Mouse (Mus musculus): ENCODE measurements at regions not wholly inside any gene's neighbourhood (a gene's known extent, or its start where the extent isn't known, plus 50 kb on each side); places are given as distances from the start of the nearest gene placed in this dataset.
A peak's percentile ranks its signal among the peaks of the same experiment; 100 is the strongest.
"Not testable (repeated sequence)": the region's sequence is repeated elsewhere in the genome, so short reads cannot be mapped to it uniquely, and the experiment has no call there.

DNA sequence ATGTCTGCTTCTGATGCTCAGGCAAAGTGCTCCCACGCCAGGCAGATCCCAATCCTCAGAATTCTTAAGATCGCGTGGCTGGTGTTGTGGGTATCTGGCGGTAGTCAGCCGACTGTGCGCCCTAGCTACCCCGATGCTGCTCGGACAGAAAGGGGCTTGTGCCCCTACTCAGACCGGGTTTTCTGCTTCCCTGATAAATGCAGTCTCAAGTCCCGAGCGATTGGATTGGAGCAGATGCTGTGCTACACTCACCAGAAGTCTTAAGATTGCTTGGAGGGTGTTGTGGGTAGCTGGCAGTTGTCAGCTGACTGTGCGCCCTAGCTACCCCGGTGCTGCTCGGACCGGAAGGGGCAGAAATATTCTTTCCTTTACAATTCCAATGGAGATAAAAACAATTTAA lies 99.3 kb downstream of the Gm7489 start:
- WGBS = 91% methylated on average over 15 of the region's 15 CpGs
- not testable (repeated sequence) for H3K9ac ChIP-seq; H3K4me1 ChIP-seq; H3K9me3 ChIP-seq; H3K4me3 ChIP-seq; H3K36me3 ChIP-seq; H3K4me2 ChIP-seq (replicated peaks); H3K27me3 ChIP-seq; H3K27ac ChIP-seq; ATAC-seq (ENCODE audit: insufficient number of reproducible peaks, insufficient read depth, low FRiP score, low TSS enrichment)

GRCm38 (mm10) chr15:53989888-53990287 lies 105.2 kb downstream of the Gm7489 start:
- ATAC-seq (ENCODE audit: insufficient number of reproducible peaks, insufficient read depth, low FRiP score, low TSS enrichment) = no peak
- Histone ChIP-seq H3K4me3 (no peak overlapping the region), H3K9ac (no peak overlapping the region), H3K27ac (no peak overlapping the region), H3K36me3 (no peaks in the 10 kb centered on the region), H3K4me1 (no peaks in the 10 kb centered on the region), H3K4me2 (replicated peaks) (no peak overlapping the region), H3K27me3 (no peaks in the 10 kb centered on the region), H3K9me3 (no peaks in the 10 kb centered on the region)
- WGBS = 92% methylated on average over 2 of the region's 2 CpGs

DNA sequence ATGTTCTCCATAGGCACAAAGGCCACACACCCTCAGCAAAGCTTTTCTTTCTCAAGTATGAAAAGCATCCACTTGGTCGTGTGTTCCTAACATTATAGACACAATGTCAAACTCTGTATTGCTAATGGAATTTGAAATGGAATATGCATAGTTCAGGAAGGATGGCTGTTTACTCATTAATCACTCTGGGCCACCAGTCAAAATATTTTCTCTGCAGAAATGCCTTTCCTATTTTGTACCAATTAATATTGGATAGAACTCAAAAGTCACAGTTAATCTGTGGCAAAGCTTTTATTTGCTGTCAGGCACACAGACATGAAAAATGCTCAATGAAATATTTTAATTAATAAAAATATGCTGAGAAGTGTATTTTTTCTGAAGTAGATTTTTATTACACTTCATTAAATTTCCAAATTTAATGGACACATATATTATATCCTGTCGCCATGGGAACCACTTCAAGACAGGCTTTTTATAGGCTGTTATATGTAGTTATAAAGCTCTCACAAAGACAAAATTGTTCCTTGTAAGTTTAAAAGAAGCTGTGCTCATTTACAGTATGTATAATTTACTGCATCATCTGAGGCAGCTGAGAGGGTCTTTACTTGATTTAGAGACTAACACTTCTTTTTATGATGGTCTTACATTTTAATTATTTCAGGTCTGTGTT lies 110.6 kb downstream of the Gm7489 start:
- Histone ChIP-seq H3K9me3 (no peaks in the 10 kb centered on the region), H3K36me3 (no peaks in the 10 kb centered on the region), H3K4me3 (no peak overlapping the region), H3K4me2 (replicated peaks) (no peak overlapping the region), H3K4me1 (no peaks in the 10 kb centered on the region), H3K27ac (no peak overlapping the region), H3K27me3 (no peaks in the 10 kb centered on the region), H3K9ac (no peak overlapping the region)
- ATAC-seq (ENCODE audit: insufficient number of reproducible peaks, insufficient read depth, low FRiP score, low TSS enrichment) = no peak
- 68% methylated on average over 2 of the region's 2 CpGs for WGBS

- no peaks in the 10 kb centered on the region for H3K27me3 ChIP-seq
- H3K9me3 ChIP-seq = no peaks in the 10 kb centered on the region
- 87% methylated on average over 6 of the region's 6 CpGs for WGBS
- H3K9ac ChIP-seq = no peak overlapping the region
- H3K4me3 ChIP-seq = no peak overlapping the region
- H3K4me2 ChIP-seq (replicated peaks) = no peak overlapping the region
- no peaks in the 10 kb centered on the region for H3K36me3 ChIP-seq
- H3K4me1 ChIP-seq = no peaks in the 10 kb centered on the region
- H3K27ac ChIP-seq = no peak overlapping the region
- no peak for ATAC-seq (ENCODE audit: insufficient number of reproducible peaks, insufficient read depth, low FRiP score, low TSS enrichment)
Observed at GRCm38 (mm10) chr15:53998600-53999290, 114.0 kb downstream of the Gm7489 start.

- Histone ChIP-seq H3K27me3 (no peaks in the 10 kb centered on the region), H3K9me3 (no peaks in the 10 kb centered on the region), H3K9ac (no peak overlapping the region), H3K4me3 (no peak overlapping the region), H3K36me3 (no peaks in the 10 kb centered on the region), H3K4me2 (replicated peaks) (no peak overlapping the region), H3K4me1 (no peaks in the 10 kb centered on the region), H3K27ac (no peak overlapping the region)
- WGBS = 87% methylated on average over 5 of the region's 5 CpGs
- ATAC-seq (ENCODE audit: insufficient number of reproducible peaks, insufficient read depth, low FRiP score, low TSS enrichment) = no peak
Observed at GRCm38 (mm10) chr15:54033756-54034155, 149.1 kb downstream of the Gm7489 start.

DNA sequence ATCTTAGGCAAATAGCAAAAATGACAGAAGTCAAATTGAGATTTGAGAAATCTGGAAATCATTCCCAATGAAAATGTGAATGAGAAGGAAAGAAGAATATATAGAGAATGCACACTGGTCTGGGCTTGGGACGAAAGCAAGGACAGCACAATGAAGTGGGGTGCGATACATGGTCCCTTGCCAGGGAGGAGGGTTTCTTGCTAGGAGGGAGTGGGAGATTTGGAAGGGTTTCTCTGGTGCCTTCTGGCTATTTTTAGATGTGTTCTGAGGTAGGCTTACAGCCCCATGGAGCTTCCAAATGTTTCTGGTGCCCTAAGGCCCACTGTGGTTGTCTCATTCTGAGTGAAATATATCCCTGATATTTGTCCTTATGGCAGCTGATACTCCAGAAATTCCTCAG lies 166.0 kb downstream of the Gm7489 start:
- H3K27me3 ChIP-seq = no peaks in the 10 kb centered on the region
- 83% methylated on average over 2 of the region's 2 CpGs for WGBS
- H3K9me3 ChIP-seq = no peaks in the 10 kb centered on the region
- H3K36me3 ChIP-seq = no peaks in the 10 kb centered on the region
- no peak overlapping the region for H3K4me2 ChIP-seq (replicated peaks)
- no peak overlapping the region for H3K9ac ChIP-seq
- 0 out of 2 replicates have a peak, but pooled peaks cover 7% of the 10 kb centered on the region for H3K4me1 ChIP-seq
- no peak for ATAC-seq (ENCODE audit: insufficient number of reproducible peaks, insufficient read depth, low FRiP score, low TSS enrichment)
- H3K4me3 ChIP-seq = no peak overlapping the region
- H3K27ac ChIP-seq = no peak overlapping the region

GRCm38 (mm10) chr15:54070005-54070634 lies 185.4 kb downstream of the Gm7489 start:
- Histone ChIP-seq H3K27ac (no peak overlapping the region), H3K9ac (no peak overlapping the region), H3K4me3 (no peak overlapping the region), H3K4me2 (replicated peaks) (no peak overlapping the region), H3K4me1 (no peaks in the 10 kb centered on the region), H3K36me3 (no peaks in the 10 kb centered on the region), H3K9me3 (no peaks in the 10 kb centered on the region), H3K27me3 (no peaks in the 10 kb centered on the region)
- 45% methylated on average over 9 of the region's 9 CpGs for WGBS
- ATAC-seq (ENCODE audit: insufficient number of reproducible peaks, insufficient read depth, low FRiP score, low TSS enrichment) = 0 out of 2 replicates have a peak, but pooled peaks have one; percentile 60

GRCm38 (mm10) chr15:54071732-54072131 lies 187.0 kb downstream of the Gm7489 start:
- ATAC-seq (ENCODE audit: insufficient number of reproducible peaks, insufficient read depth, low FRiP score, low TSS enrichment) = no peak
- Histone ChIP-seq H3K4me1 (no peaks in the 10 kb centered on the region), H3K27me3 (no peaks in the 10 kb centered on the region), H3K27ac (no peak overlapping the region), H3K4me2 (replicated peaks) (no peak overlapping the region), H3K9ac (no peak overlapping the region), H3K9me3 (no peaks in the 10 kb centered on the region), H3K4me3 (no peak overlapping the region), H3K36me3 (no peaks in the 10 kb centered on the region)
- 64% methylated on average over 8 of the region's 8 CpGs for whole genome bisulfite sequencing

DNA sequence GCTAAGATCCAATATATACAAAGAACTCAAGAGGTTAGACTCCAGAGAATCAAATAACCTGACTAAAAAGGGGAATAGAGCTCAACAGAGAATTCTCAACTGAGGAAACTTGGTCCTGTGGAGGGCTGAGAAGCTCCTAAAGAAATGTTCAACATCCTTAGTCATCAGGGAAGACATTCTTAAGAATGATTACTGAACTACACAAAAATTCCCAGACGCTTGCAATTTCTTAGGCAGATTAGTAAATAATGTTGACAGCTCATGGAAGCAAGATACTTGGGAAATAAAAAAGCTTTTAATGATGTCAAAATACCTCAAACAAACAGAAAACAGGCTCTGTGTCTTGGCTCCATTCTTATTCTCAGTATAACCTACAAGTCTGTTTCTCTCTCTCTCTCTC lies 206.6 kb downstream of the Gm7489 start:
- H3K27me3 ChIP-seq = no peaks in the 10 kb centered on the region
- H3K27ac ChIP-seq = no peak overlapping the region
- H3K9ac ChIP-seq = no peak overlapping the region
- no peak overlapping the region for H3K4me3 ChIP-seq
- no peaks in the 10 kb centered on the region for H3K4me1 ChIP-seq
- no peak overlapping the region for H3K4me2 ChIP-seq (replicated peaks)
- H3K36me3 ChIP-seq = no peaks in the 10 kb centered on the region
- ATAC-seq (ENCODE audit: insufficient number of reproducible peaks, insufficient read depth, low FRiP score, low TSS enrichment) = no peak
- no peaks in the 10 kb centered on the region for H3K9me3 ChIP-seq
- 90% methylated on average over 1 of the region's 1 CpGs for WGBS

DNA sequence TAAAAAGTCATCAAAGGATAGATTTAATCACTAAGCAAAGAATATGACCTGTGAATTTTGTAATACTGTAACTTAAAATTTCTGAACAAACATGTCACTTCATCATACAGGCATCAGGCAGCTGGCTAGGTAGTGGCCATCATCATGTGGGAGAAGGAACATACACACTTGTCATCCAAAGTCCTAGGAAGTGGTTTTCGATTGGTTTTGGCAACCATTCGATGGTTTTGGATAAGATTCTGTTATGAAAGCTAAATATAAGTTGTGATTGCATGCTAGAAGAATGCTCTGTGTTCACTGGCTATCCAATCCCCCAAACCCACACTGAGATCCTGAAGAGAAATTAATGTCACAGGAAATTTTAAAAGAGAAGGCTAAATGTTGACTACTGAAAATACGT lies 207.7 kb downstream of the Gm7489 start:
- Histone ChIP-seq H3K9ac (no peak overlapping the region), H3K4me2 (replicated peaks) (no peak overlapping the region), H3K4me3 (no peak overlapping the region), H3K27ac (no peak overlapping the region), H3K36me3 (no peaks in the 10 kb centered on the region), H3K27me3 (no peaks in the 10 kb centered on the region), H3K4me1 (no peaks in the 10 kb centered on the region), H3K9me3 (no peaks in the 10 kb centered on the region)
- ATAC-seq (ENCODE audit: insufficient number of reproducible peaks, insufficient read depth, low FRiP score, low TSS enrichment) = no peak
- 89% methylated on average over 3 of the region's 3 CpGs for WGBS

GRCm38 (mm10) chr15:54097498-54097897 lies 212.8 kb downstream of the Gm7489 start:
- no peak for ATAC-seq (ENCODE audit: insufficient number of reproducible peaks, insufficient read depth, low FRiP score, low TSS enrichment)
- Histone ChIP-seq H3K36me3 (no peaks in the 10 kb centered on the region), H3K9ac (no peak overlapping the region), H3K4me3 (no peak overlapping the region), H3K9me3 (no peaks in the 10 kb centered on the region), H3K4me1 (no peaks in the 10 kb centered on the region), H3K27me3 (no peaks in the 10 kb centered on the region), H3K27ac (no peak overlapping the region), H3K4me2 (replicated peaks) (no peak overlapping the region)
- 84% methylated on average over 2 of the region's 2 CpGs for WGBS

- Histone ChIP-seq H3K4me3 (no peak overlapping the region), H3K27ac (no peak overlapping the region), H3K9ac (no peak overlapping the region), H3K27me3 (no peaks in the 10 kb centered on the region), H3K9me3 (no peaks in the 10 kb centered on the region), H3K4me2 (replicated peaks) (no peak overlapping the region), H3K36me3 (no peaks in the 10 kb centered on the region), H3K4me1 (no peaks in the 10 kb centered on the region)
- ATAC-seq (ENCODE audit: insufficient number of reproducible peaks, insufficient read depth, low FRiP score, low TSS enrichment) = no peak
- 85% methylated on average over 2 of the region's 2 CpGs for WGBS
Observed at GRCm38 (mm10) chr15:54112406-54112805, 227.7 kb downstream of the Gm7489 start.

All from embryonic facial prominence, embryonic 12.5 days (tissue).